Mouse (Mus musculus) adrenal gland, adult 8-10 months (tissue): ENCODE measurements at regions not wholly inside any gene's neighbourhood (a gene's known extent, or its start where the extent isn't known, plus 50 kb on each side); places are given as distances from the start of the nearest gene placed in this dataset.

ENCODE experiments used
- DNase-seq: peaks from one replicate; pipeline ENCODE4 v3.0.0; 2022

DNA sequence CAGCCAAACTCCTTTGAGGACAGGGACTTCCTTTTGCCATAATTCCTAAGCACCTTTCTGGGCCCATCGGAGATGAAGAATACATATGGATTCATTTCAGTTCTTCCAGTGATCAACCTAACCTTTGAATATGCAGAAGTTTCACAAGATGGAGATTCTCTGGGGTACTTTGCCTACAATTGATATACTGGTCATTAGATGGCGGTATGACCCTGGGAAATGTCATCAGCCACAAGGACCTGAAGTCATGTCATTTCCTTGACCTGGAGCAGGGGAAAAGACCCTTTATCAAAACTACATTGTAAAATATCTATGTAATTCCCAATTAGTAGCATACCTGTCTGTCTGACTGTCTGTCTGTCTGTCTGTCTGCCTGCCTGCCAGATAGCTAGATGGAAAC, 164.0 kb upstream of the Slc24a3 start:
- no peak for DNase-seq

DNA sequence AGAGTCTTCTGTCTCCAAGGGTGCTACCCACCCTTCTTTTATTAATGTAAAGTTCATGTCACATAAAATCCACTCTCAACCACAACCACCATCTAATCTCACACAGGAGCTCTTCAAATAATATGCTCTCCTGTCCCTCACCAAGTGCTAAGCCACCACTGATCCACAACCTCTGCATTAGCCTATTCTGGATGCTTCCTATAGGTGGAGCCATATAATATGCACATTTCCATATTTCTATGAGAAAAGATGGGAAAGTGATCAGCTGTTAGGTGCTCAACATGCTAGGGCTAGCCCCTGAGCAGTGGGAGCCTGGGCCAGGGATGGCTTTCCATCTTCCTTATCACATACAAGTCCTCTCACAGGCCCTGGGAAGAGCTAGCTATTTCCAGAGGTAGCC, 156.9 kb upstream of the Slc24a3 start:
- DNase-seq = no peak

DNA sequence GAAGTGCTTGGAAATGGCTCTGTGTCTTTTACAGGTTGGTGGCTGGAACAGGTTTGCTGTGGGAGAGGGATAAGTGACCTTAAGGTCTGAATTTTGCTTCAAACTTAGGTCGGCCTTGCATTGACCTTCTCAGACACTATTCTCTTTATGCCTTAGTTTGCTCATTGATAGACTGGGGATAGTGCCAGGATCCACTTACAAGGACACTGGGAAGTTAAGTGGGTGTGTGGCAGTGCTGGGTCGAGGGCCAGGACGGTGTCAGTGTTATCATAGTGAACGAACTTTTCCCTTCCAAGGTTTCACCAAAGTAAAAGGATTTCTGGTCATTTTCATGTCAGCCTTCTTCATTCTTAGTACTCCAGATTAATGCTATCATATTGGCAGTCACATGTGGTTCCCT, 156.3 kb upstream of the Slc24a3 start:
- DNase-seq = peak; percentile 25

DNA sequence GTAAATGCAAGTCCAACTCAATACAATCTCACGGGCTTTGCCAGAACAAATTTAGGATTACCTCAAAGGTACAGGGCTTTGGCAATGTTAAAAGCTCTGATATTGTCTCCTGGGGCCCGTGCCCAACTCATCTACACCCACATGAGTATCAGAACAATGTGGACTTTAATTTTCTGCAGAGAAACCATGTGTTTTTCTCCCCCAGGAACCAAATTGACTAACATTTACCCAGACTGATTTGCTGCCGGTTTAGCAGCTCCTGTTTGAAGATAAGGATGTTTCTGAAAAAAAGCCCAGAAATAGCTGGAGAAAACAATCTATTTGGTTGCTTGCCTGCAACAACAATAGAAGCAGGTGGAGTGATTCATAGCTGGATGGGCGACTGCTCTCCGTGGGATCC, 151.6 kb upstream of the Slc24a3 start:
- DNase-seq = no peak

DNA sequence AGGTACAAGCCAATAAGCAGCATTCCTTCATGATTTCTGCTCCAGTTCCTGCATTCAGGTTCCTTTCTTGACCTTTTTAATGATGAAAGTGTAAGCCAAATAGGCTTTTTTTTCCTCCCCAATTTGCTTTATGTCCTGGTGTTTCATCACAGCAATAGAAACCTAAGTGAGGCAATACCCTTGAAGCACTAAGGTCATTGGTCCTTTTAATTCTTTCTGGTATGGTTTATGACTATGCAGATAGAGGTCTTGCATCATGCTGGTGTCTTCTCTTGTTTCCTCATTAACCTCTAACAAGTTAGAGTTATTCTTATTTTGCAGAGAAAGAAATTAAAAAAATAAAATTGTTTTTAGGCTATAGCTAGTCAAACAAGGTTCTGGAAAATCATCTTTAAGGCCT, 150.6 kb upstream of the Slc24a3 start:
- DNase-seq = no peak

DNA sequence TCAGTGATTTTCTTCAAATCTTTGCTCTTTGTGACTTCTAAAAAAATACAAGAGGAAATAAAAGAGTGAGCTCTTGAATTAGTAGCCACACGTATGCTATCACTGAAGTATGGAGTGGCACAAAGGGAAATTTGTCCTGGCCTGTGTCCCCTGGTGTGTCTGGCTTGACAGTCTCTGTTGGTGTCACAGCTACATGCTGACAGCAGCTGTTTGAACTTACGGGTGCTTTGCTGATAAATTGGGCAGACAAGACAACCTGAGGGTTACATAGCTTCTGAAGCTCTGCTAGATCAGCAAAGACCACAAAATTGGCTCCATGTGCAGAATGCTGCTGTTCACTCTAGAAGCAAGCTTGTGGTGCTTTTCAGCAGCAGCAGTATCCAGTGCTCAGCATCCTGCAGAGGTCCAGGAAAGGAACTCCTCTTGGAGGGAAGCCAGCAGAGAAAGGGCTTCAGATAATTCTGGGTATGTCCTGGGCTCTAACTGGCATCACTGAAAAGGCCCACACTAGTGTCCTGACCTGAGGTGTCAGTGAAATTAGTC, 149.9 kb upstream of the Slc24a3 start:
- DNase-seq = no peak

DNA sequence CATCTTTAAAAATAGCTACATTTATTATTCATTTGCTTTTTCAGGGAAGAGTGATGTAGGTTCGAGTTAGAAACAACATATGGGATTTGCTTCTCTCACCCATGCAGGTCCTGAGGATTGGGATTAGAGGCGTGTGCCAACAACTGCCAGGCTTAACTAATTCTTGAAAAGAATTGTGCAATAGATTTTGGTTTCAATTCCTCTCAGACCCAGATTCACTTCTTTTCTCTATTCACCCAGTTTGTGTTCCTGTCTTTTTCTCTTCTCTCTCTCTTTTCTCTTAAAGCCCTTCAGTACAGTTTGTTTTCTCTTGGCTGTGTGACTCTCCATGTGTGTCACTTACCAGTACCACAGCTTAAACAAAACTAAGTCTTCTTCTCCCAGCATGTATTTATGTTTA, 119.8 kb upstream of the Slc24a3 start:
- DNase-seq = no peak

DNA sequence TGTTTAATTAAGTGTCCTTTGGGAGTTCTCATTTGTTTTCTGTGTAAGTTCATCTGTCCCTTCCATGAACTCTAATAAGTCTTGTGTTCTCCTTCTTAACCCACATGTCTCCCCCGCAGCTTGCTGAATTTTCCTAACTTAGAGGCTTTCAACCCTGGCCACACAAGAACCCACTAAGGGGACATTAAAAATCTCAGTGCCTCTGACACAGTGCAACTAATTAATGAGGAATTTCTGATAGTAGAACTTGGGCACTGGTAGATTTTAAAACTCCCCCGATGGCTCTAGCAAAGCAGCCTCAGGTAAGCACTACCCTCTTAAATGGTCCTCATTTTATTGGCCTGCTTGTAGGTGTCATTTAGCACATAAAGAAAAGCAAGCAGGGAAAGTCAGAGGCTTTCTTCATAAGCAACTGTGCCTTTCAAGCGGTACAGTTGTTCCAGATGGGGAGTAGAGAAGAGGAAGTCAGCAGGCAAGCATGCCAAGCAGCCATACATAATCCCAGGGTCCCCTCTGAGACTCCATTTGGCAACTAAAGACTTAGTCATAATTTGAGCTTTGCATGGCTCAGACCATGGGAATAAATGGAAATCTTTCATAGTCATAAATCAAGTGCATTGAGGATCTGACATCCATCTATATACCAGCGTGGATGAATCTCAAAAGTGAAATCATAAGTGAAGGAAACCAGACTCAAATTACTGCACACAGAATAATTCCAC, 117.7 kb upstream of the Slc24a3 start:
- DNase-seq = no peak

DNA sequence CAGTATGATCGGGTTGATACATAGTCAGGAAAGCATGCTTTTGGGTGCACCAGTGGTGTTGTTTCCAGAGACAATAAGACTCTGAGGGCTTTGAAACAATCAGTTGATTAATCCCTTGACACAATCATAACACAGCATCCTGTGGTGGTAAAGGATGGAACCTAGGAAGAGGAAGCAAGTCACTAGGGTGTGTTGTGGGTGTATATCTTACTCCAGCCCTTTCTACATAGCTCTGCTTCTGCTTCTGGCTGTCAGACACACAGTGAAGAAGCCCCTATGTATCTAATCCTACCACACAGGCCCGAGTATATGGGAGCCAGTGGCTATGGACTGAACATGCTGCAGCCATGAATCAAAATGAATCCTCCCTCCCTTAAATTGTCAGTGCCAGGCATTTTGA, 115.1 kb upstream of the Slc24a3 start:
- DNase-seq = no peak

DNA sequence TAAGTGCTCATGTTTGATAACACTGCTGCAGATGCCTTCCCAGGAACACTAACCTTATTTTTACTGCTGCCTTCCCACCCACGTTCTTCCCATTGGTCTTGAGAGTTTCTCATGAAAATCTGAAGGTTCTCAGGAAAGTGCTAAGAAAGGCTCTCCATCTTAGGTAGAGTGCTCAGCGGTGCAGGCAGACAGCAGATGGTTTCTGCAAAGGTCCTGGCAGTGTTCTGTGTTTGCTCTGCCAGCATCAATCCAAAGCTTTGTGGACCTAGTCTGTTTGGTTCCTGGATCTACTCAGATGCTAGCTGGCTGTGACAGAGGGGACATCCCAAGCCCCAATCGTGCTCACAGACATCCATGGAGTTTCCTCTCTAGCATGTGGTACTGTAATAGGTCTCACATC, 111.3 kb upstream of the Slc24a3 start:
- DNase-seq = no peak

DNA sequence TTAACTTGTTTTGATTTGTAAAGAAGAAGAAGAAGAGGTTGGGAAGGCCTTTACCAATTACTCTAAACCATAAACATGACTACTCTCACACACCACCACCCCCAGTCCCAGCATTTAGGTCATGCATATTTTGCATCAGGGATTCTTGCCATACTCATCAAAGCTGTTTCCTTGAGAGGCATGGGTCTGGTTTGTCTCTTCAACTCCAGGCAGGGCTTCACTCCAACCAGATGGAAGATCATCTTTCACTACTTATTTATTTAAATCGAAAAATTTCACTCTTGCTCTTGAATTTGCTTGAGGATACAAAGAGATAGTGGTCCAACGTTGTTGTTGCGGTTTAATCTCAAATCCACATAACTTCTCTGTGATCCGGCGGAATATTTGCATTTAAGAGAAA, 110.8 kb upstream of the Slc24a3 start:
- no peak for DNase-seq

DNA sequence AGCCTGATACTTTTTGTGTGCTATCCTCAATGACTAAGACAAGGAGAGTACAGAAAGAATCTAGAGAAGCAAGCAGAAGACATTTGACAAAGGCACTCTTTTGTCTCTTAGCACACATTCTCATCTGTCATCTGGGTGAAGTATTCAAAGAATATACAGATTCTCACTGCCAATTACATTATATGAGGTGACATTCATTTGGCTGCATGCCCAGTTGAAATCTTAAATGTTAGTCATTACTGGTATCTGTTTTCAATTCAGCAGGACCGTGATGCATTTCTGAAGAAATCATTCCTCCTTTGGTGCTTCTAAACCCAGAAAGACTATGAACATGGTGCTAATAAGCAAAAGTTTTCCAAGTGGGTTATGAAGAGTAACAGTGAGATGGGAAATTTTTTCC, 97.6 kb upstream of the Slc24a3 start:
- no peak for DNase-seq

DNA sequence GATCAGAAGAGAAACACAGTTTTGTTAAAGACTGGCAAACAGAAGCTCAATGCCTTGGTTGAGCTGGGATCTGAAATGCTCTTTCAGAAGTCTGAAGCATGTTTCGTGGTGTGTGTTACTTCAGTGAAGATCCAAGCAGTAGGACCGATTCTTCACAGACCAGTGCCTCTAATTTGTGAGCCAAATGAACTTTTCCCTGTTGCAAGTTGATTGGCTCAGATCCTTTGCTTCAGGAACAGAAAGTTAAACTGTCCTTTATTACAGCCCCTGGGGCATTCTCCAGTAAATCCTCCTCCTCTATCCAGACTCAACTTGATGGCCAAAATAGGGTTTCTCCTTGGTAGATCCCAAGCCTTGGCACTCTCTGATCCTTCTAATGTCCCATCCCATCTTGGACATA, 85.6 kb upstream of the Slc24a3 start:
- DNase-seq = no peak

DNA sequence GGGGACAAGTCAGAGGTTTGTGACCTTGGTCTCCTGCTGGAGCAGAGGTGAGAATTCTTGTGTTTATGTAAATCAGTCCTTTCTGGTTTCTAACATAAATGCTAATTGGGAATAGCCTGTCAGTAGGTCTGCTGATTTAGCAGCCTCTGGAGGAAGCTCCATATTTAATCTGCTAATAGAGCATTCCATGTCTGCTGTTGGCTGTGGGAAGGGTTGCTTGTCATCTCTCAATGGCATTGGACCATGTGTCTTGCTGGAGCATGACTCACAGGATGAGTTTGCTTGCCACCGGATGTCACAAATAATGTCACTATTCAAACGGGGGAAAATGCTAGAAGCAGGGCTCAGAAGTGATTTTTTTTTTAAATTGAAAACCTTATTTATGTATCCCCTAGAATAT, 82.9 kb upstream of the Slc24a3 start:
- DNase-seq = peak; percentile 32

DNA sequence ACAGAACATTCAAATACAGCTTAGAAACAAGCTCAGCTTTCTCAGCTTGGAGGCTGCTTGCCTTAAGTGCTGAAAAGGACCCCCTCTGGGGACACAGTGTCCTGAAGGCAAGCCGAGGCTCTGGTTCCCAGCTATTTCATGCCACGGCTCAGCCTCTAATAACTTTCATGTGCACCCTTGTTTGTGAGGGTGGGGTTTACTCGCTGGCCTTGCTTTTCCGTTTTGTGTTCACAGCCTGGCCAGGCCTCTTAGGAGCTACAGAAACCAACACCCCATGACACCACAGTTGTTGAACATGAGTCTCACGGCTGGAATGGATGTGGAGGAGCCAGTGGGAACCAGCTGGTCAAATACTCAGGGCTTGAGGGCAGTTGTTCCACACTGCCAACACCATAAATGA, 81.4 kb upstream of the Slc24a3 start:
- DNase-seq = no peak

DNA sequence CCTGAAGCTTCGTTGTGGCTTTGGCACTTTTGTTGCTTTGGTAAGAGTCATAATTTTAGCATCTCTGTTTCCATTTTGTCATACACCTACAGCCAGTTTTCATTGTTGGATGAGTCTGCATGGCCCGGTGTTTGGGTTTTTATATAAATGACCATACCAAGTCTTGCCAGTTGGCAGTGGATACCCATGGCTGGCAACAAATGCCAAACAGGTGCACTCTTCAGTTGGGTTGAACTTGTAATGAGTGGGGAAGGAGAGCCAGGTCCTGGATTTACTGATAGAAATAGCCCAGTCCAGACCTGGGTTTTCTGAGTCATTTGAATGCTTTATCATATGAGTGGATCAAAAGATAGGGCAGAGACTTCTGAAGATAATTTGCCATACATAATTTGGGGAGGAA, 64.3 kb upstream of the Slc24a3 start:
- no peak for DNase-seq

DNA sequence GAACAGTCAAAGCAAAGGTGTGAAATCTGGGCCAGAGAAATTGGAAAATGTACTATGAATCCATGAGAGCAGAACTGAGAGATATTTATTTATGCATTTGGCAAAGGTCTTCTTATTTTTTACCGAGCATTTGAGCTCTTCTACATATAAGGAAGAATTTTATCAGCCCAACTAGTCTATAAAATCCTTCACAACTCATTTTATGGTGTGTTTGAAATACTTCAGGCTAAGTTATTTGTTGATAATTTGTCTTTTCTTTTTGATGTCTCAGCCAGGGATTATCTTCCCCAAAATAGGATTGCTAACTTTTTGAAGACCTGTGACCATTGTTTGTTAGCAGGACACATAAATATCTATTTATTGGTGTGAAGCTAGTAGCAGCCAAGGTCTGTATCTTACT, 55.9 kb upstream of the Slc24a3 start:
- no peak for DNase-seq

DNA sequence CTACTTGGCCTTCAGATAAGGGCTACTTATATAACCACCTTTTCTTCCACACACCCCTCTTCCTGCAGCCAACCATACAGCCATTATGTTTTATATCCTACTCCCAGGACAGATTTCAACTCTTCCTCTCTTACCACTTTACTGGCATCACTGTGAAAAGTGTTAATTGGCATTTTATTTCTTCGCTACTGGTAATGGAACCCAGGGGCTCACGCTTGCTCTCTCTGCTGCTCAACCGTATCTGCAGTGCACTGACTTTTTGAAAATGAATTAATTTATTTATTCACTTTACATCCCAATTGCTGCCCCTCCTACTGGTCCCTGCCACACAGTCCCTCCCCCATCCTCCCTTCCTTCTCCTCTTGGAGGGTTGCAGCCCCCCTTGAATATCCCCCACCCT, 52.5 kb upstream of the Slc24a3 start:
- DNase-seq = no peak
